Mouse (Mus musculus): ENCODE results near the gene Tmem106c.

- TF ChIP-seq CTCF (IDR thresholded peaks at IDR 0.05; ENCODE audit: low read depth) (no peak), EP300 (IDR thresholded peaks at IDR 0.05; ENCODE audit: low read depth) (no peak)
Measured at GRCm38 (mm10) chr15:98004740-98005159, 40.8 kb downstream of the Tmem106c start.

Measured in liver, postnatal 0 days (tissue).